7 mouse cellular contexts compared by ENCODE assay signal in the genomic region with DNA sequence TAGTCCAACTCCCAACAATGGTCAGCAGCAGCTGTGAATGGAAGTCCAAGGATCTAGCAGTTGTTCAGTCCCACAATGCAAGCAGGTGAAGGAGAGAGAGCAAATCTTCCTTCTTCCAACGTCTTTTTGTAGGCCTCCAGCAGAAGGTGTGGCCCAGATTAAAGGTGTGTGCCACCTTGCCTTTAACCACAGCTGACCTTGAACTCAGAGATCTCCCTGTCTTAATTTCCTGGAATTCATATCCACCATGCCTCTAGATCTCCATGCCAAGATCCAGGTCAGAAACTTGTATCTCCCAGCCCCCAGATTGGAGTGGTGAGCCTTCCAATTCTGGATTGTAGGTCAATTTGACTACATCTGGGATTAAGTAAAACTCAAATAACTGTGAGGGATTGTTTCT. TPM values are rescaled to one million over a fixed set of nuclear protein-coding genes. Genes with fewer than 3 reads are reported as not detected.
DNase-seq lines count a peak whose midpoint lies in the region; ATAC-seq and TF ChIP-seq lines count a peak whose summit lies in the region.

Gene Wtap (minus strand): TSS at position 101 of the 400 bp plus-strand sequence.

- intact Hi-C loops in gastrocnemius, adult 2 months (cut with DNase I) = loop anchor here (5.0 kb wide), 1 partner anchor 77 kb away; the partner anchor contains the start of genes Mrpl18 and Tcp1

- H3K9me3 ChIP-seq in ES-E14 (ENCODE audit: control insufficient read depth, insufficient read depth, low read depth, low read length) = no peaks in the 10 kb centered on the region
- H3K9me3 ChIP-seq in hindbrain, embryonic 15.5 days = no peaks in the 10 kb centered on the region
- no peaks in the 10 kb centered on the region for H3K9me3 ChIP-seq in liver, postnatal 0 days (ENCODE audit: low read length)

- H3K4me2 ChIP-seq in hindbrain, embryonic 15.5 days = peak within 1 kb of the TSS; percentile 75
- peak within 1 kb of the TSS; percentile 92 for H3K4me2 ChIP-seq in liver, postnatal 0 days (ENCODE audit: low read depth, low read length)

- no peaks in the 10 kb centered on the region for H3K36me3 ChIP-seq in ES-E14 (ENCODE audit: control insufficient read depth, insufficient read depth, low read length, poor library complexity, severe bottlenecking)
- H3K36me3 ChIP-seq in hindbrain, embryonic 15.5 days = no peaks in the 10 kb centered on the region
- H3K36me3 ChIP-seq in liver, postnatal 0 days (replicated peaks; ENCODE audit: insufficient read depth, low read length) = no peaks in the 10 kb centered on the region

- no peak for DNase-seq in ES-E14 (ENCODE audit: low read depth, low spot score)
- DNase-seq in adrenal gland, adult 8-10 months = no peak
- DNase-seq in gastrocnemius, adult 2 months = no peak
- DNase-seq in liver, postnatal 0 days = no peak
- DNase-seq in natural killer cell, adult 2 months (ENCODE audit: low spot score in 2 of 2) = no peak
- DNase-seq in retina, embryonic 14.5 days (ENCODE audit: low spot score) = no peak

- H3K27me3 ChIP-seq in hindbrain, embryonic 15.5 days = no peaks in the 10 kb centered on the region
- H3K27me3 ChIP-seq in liver, postnatal 0 days (ENCODE audit: insufficient read depth, low read length) = no peaks in the 10 kb centered on the region

- in situ Hi-C loops in ES-E14 (cut with MboI; ENCODE audit: low sequenced_read_pairs in 2 of 2, unreplicated experiment in 2 of 2) = no loop called here

- no peak for ATAC-seq in hindbrain, embryonic 15.5 days (ENCODE audit: low FRiP score, low read depth)
- ATAC-seq in liver, postnatal 0 days = no peak

- WGBS in hindbrain, embryonic 15.5 days = 83% methylated on average over 1 of the region's 1 CpGs
- WGBS in liver, postnatal 0 days (ENCODE audit: insufficient replicate concordance) = 64% methylated on average over 1 of the region's 1 CpGs

- H3K27ac ChIP-seq in ES-E14 (ENCODE audit: insufficient read depth, low read depth, low read length, poor library complexity, severe bottlenecking) = peak within 1 kb of the TSS; percentile 98; the same call in 1 of the 2 replicates
- peak within 1 kb of the TSS; percentile 100 for H3K27ac ChIP-seq in gastrocnemius, adult 2 months
- H3K27ac ChIP-seq in hindbrain, embryonic 15.5 days (replicated peaks) = peak within 1 kb of the TSS; percentile 100
- peak within 1 kb of the TSS; percentile 100 for H3K27ac ChIP-seq in liver, postnatal 0 days (ENCODE audit: low read depth)

- H3K9ac ChIP-seq in ES-E14 (ENCODE audit: insufficient read depth, low read depth, low read length, poor library complexity, severe bottlenecking) = peak within 1 kb of the TSS; percentile 100; the same call in 1 of the 2 replicates
- peak within 1 kb of the TSS; percentile 98 for H3K9ac ChIP-seq in hindbrain, embryonic 15.5 days
- H3K9ac ChIP-seq in liver, postnatal 0 days (replicated peaks) = peak within 1 kb of the TSS; percentile 98

- TF ChIP-seq EP300 in liver, postnatal 0 days (IDR thresholded peaks at IDR 0.05; ENCODE audit: low read depth) = no peak

- TF ChIP-seq CTCF in gastrocnemius, adult 2 months (IDR thresholded peaks at IDR 0.05) = no peak
- no peak for TF ChIP-seq CTCF in liver, postnatal 0 days (IDR thresholded peaks at IDR 0.05; ENCODE audit: low read depth)

- H3K4me3 ChIP-seq in ES-E14 (ENCODE audit: insufficient read depth in 1 of 2, low read depth in 1 of 2, low read length in 2 of 2, poor library complexity in 1 of 2, severe bottlenecking in 1 of 2) = peak within 1 kb of the TSS; percentile 81 to 100
- peak within 1 kb of the TSS; percentile 100 for H3K4me3 ChIP-seq in gastrocnemius, adult 2 months
- H3K4me3 ChIP-seq in hindbrain, embryonic 15.5 days = peak within 1 kb of the TSS; percentile 96
- peak within 1 kb of the TSS; percentile 90 for H3K4me3 ChIP-seq in liver, postnatal 0 days (ENCODE audit: low read depth, low read length)

- H3K4me1 ChIP-seq in ES-E14 (ENCODE audit: control insufficient read depth in 2 of 2, insufficient read depth in 2 of 2, low read length in 2 of 2, poor library complexity in 1 of 2) = peaks cover 8 to 15% of the 10 kb centered on the region in 2 experiments
- H3K4me1 ChIP-seq in hindbrain, embryonic 15.5 days (replicated peaks) = peaks cover 24% of the 10 kb centered on the region
- H3K4me1 ChIP-seq in liver, postnatal 0 days (ENCODE audit: insufficient read depth) = no peaks in the 10 kb centered on the region

TF ChIP-seq in ES-E14, 5 proteins besides CTCF, POLR2A, EP300 and RAD21:
- TF ChIP-seq ZC3H11A (IDR thresholded peaks at IDR 0.05; ENCODE audit: borderline replicate concordance, low read depth, low read length) (no peak), MAFK (IDR thresholded peaks at IDR 0.05; ENCODE audit: insufficient read depth, low read depth, low read length) (no peak), HCFC1 (IDR thresholded peaks at IDR 0.05; ENCODE audit: borderline replicate concordance, insufficient read depth, low read length) (no peak), ZNF384 (IDR thresholded peaks at IDR 0.05; ENCODE audit: low read depth, low read length) (no peak), CHD2 (IDR thresholded peaks at IDR 0.05; ENCODE audit: low read depth, low read length) (no peak)

RNA-seq across cellular contexts. Expression of gene Wtap, which starts in this region (rescaled TPM):
- 83.8 and 85.6 TPM in 2 replicates for total RNA-seq in ES-E14 (2012; rRNA removed)
- 10 to 100 TPM; 56.8 to 69.3 (median 63.1) TPM for total RNA-seq in adrenal gland, adult 8-10 months (2022)
- 10 to 100 TPM; 29.1 to 30.0 TPM for total RNA-seq in gastrocnemius, adult 2 months (2021)
- polyA plus RNA-seq in hindbrain, embryonic 15.5 days (2015; fragmentation: Nextera tagmentation; extraction: Ambion mirVana) = 123 and 124 TPM in 2 replicates
- polyA plus RNA-seq in liver, postnatal 0 days (2015; fragmentation: Nextera tagmentation; extraction: Ambion mirVana) = 49.2 and 54.6 TPM in 2 replicates
